Mouse (Mus musculus) cerebellum, adult 18-20 months (tissue): ENCODE data around the gene 0610010F05Rik.

Experiments
- DNase-seq, 2 experiments: peaks; one replicate each; pipeline ENCODE4 v3.0.0; 2021

The 0610010F05Rik gene

GRCm38 (mm10) chr11:23557039-23557630, 76.3 kb downstream of the 0610010F05Rik start:
- no peak for DNase-seq

GRCm38 (mm10) chr11:23537446-23537845, 96.0 kb downstream of the 0610010F05Rik start:
- DNase-seq: no peak

GRCm38 (mm10) chr11:23520473-23521205, 112.8 kb downstream of the 0610010F05Rik start, which contains the start of gene 1700093K21Rik:
TSS of gene 1700093K21Rik (minus strand) at chr11:23521155.
- DNase-seq: no peak

GRCm38 (mm10) chr11:23518981-23519380, 114.5 kb downstream of the 0610010F05Rik start:
- DNase-seq: no peak

GRCm38 (mm10) chr11:23515315-23515714, 118.1 kb downstream of the 0610010F05Rik start:
- DNase-seq: no peak
